Mouse (Mus musculus) erythroblast, embryonic 14.5 days (primary cell): ENCODE measurements around the gene Atp1a2. TPM values are rescaled to one million over a fixed set of nuclear protein-coding genes. Genes with fewer than 3 reads are reported as not detected.
A peak's percentile ranks its signal among the peaks of the same experiment; 100 is the strongest.

Source experiments
- H3K27me3 ChIP-seq: 2 replicates; pipeline ENCODE4 v1.6.1; 2012; ENCODE audit warnings: inconsistent platforms; ENCODE audit not compliant: control insufficient read depth
- H3K36me3 ChIP-seq: 2 replicates; pipeline ENCODE4 v1.6.1; 2012; ENCODE audit warnings: mild to moderate bottlenecking, inconsistent platforms; ENCODE audit not compliant: control insufficient read depth
- H3K4me1 ChIP-seq: 2 replicates; pipeline ENCODE4 v1.6.1; 2012; ENCODE audit warnings: inconsistent platforms; ENCODE audit not compliant: control insufficient read depth
- H3K4me3 ChIP-seq: replicated peaks from 2 replicates; pipeline ENCODE3; 2012; ENCODE audit warnings: moderate library complexity, mild to moderate bottlenecking, inconsistent platforms
- H3K9me3 ChIP-seq: 2 replicates; pipeline ENCODE4 v1.6.1; 2012; ENCODE audit warnings: low read length, inconsistent platforms, mixed read lengths; ENCODE audit not compliant: control insufficient read depth
- GATA1 ChIP-seq: IDR thresholded peaks from 2 replicates; pipeline ENCODE4 v1.6.1; 2012; ENCODE audit warnings: low read length, inconsistent platforms, mixed read lengths
- TAL1 ChIP-seq: IDR thresholded peaks from 3 replicates; pipeline ENCODE4 v1.6.1; 2012; ENCODE audit warnings: low read length, inconsistent platforms, mixed read lengths
- polyA plus RNA-seq: library from polyadenylated mRNA; stranded (reverse); fragments of >175 nt; gene quantifications from 2 replicates; pipeline ENCODE4 v1.2.3, GENCODE M21; 2012

The Atp1a2 gene
- polyA plus RNA-seq, 1 experiment, result not detected

DNA sequence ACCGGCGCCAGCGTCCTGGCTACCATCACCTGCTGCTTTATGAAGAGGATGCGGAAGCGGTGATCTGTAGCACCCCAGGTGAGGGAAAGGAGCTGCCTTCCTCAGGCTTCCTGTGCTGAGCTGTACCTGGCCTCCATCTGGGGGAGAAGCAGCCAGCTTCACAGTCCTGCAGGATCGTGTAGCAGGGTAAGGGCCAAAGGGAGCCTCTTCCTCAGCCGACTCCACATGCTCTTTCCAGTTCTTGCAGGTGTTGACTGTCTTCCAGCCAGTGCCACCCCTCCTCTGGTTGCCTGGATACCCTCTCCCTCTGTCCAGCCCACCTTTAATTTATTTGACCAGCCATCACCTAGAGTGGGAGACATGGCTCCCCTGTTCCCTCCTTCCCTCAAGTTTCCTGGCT lies 21.5 kb upstream of the Atp1a2 start:
- Histone ChIP-seq H3K36me3 (peaks cover 34% of the 10 kb centered on the region), H3K9me3 (no peaks in the 10 kb centered on the region), H3K27me3 (no peaks in the 10 kb centered on the region), H3K4me1 (peaks cover 9% of the 10 kb centered on the region; the same call in 1 of the 2 replicates), H3K4me3 (no peak overlapping the region)
- TF ChIP-seq GATA1 (no peak), TAL1 (no peak)

DNA sequence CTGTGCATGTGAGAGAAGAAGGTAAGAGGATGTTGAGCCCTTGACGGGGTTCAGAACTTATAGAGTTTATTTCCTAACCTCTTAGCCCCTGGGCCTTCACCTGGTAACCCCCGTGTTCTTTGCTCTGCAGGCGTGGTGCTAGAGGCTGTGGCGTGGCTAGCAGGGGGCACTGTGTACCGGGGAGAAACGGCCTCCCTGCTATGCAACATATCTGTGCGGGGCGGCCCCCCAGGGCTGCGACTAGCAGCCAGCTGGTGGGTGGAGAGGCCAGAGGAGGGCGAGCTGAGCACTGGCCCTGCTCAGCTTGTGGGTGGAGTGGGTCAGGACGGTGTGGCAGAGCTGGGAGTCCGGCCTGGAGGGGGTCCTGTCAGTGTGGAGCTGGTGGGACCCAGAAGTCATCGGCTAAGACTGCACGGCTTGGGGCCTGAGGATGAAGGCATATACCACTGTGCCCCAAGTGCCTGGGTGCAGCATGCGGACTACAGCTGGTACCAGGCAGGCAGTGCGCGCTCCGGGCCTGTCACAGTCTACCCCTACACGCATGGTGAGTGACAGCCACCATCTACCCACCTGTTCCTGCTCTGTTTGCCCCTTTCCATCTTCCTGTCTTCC lies 20.7 kb upstream of the Atp1a2 start:
- peaks cover 11% of the 10 kb centered on the region for H3K4me1 ChIP-seq
- H3K27me3 ChIP-seq, result no peaks in the 10 kb centered on the region
- no peaks in the 10 kb centered on the region for H3K9me3 ChIP-seq
- no peak overlapping the region for H3K4me3 ChIP-seq
- TF ChIP-seq GATA1 (no peak), TAL1 (no peak)
- H3K36me3 ChIP-seq, result peaks cover 34% of the 10 kb centered on the region

DNA sequence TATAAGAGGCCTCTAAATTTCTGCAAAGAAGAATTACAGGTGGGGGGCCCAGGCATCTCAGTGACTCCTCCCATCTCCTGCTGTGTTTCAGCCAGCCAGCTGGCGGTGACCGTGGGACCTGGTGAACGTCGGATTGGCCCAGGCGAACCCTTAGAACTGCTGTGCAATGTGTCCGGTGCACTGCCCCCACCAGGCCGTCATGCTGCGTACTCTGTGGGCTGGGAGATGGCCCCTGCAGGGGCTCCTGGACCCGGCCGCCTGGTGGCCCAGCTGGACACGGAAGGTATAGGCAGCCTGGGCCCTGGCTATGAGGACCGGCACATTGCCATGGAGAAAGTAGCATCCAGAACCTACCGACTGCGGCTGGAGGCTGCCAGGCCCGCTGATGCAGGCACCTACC lies 20.1 kb upstream of the Atp1a2 start:
- Histone ChIP-seq H3K4me3 (no peak overlapping the region), H3K4me1 (peaks cover 15% of the 10 kb centered on the region), H3K36me3 (peaks cover 34% of the 10 kb centered on the region), H3K27me3 (no peaks in the 10 kb centered on the region), H3K9me3 (no peaks in the 10 kb centered on the region)
- TF ChIP-seq GATA1 (no peak), TAL1 (no peak)

DNA sequence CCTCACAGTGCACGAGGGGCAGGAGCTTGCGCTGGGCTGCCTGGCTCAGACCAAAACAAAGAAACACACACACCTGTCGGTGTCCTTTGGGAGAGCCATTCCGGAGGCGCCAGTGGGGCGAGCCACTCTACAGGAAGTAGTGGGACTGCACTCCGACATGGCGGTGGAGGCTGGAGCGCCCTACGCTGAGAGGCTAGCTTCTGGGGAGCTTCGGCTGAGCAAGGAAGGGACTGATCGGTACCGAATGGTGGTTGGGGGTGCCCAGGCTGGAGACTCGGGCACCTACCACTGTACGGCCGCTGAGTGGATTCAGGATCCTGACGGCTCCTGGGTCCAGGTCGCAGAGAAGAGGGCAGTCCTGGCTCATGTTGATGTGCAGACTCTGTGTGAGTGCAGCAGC lies 19.6 kb upstream of the Atp1a2 start:
- Histone ChIP-seq H3K9me3 (no peaks in the 10 kb centered on the region), H3K36me3 (peaks cover 34% of the 10 kb centered on the region), H3K4me1 (peaks cover 20% of the 10 kb centered on the region), H3K27me3 (no peaks in the 10 kb centered on the region), H3K4me3 (no peak overlapping the region)
- TF ChIP-seq TAL1 (no peak), GATA1 (no peak)

DNA sequence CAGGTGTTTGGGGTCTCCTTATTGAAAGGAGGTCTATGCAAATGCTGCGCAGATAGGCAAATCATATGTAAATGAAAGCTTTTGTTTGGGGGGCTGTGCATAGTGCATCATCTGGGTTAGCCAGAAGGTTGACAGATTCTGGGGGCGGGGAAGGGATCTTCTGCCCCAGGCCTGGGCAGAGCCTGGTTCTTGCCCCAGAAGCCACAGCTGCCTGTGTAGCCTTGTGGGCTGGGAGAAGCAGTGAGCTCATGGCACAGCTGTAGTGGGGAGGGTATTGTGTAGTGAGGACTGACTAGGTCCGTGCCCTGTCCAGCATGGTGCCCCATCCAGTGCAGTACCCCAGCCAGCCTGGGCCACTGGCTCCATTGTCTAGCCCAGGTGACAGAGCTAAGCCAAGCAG lies 17.0 kb upstream of the Atp1a2 start:
- H3K36me3 ChIP-seq, result peaks cover 29% of the 10 kb centered on the region
- TF ChIP-seq TAL1 (no peak), GATA1 (no peak)
- no peaks in the 10 kb centered on the region for H3K27me3 ChIP-seq
- peaks cover 44% of the 10 kb centered on the region for H3K4me1 ChIP-seq
- no peak overlapping the region for H3K4me3 ChIP-seq
- H3K9me3 ChIP-seq, result no peaks in the 10 kb centered on the region

DNA sequence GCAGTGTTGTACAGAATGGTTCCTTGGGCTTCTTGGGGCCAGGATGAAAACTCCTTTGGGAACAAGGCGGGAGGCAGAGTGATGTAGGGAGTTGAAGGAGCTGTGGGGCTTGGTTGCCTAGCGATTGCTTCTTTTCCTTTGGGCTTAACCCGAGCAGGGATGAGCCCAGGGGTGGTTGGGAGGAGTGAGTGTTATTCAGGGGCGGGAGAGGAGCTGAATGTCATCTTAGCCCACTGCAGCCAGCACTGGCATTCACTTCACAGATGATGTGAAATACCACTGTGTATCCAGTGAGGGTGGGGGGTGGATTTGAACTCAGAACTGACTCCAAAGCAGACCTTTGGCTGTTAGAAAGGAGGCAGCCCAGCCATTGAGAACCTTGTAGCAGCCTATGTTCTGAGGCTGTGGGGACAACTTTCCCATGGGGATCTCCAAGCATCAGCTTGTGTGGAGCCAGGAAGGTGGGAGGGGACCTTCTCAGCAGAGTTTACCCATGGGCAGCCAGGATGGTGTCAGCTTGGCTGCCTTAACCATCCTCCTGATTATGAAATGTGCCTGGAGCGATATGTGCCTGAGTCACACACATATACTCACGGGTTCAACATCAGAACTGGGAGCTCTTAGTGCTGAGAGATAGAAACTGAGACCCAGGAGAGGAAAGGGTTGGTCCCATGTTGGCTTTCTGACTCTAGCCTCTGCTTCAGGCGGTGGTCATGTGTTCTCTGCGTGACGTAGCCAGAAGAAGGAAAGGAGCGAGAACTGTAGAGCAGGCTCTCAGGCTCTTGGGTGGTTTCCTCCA lies 15.9 kb upstream of the Atp1a2 start:
- no peaks in the 10 kb centered on the region for H3K27me3 ChIP-seq
- peak overlapping the region; percentile 82 for H3K4me3 ChIP-seq
- H3K36me3 ChIP-seq, result peaks cover 23% of the 10 kb centered on the region
- no peak for TF ChIP-seq TAL1
- TF ChIP-seq GATA1, result no peak
- H3K4me1 ChIP-seq, result peaks cover 51% of the 10 kb centered on the region
- H3K9me3 ChIP-seq, result no peaks in the 10 kb centered on the region

DNA sequence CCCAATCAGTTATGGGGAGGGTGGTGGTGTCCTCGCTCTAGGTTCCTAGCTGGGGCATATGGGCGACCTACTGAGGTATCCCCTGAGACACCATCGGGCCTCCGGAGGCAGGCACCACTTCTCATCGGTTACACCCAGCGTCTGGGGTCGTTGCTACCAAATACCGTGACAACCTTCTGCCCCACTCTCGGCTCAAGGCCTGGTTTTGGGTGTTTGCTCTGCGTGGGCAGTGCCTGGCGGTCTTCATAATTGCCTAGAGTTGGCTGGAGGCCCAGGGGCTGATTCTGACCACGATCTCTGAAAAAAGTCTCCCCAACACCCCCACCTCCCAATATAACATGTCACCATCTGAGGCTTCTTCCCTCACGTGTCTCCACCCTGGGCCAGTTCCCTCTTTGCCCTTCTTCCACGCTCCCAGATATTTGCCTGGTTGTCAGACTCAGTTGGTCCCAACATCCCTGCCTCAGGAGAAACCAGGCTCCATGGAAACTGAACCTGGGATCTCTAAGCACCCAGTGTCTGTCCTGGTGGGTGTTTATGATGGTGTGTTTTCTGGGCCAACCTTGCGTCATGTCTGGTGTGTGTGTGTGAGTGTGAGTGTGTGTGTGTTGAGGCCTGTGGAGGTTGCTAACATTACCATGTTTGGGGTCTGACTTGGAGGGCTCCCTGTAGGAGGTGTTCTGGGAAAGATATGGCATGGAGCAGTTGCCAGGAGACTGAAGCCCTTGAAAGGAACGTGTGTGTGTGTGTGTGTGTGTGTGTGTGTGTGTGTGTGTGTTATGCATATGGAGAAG lies 15.1 kb upstream of the Atp1a2 start:
- TF ChIP-seq GATA1 (no peak), TAL1 (no peak)
- Histone ChIP-seq H3K36me3 (peaks cover 14% of the 10 kb centered on the region), H3K27me3 (no peaks in the 10 kb centered on the region), H3K4me3 (peak overlapping the region; percentile 82), H3K9me3 (no peaks in the 10 kb centered on the region), H3K4me1 (peaks cover 51% of the 10 kb centered on the region)

DNA sequence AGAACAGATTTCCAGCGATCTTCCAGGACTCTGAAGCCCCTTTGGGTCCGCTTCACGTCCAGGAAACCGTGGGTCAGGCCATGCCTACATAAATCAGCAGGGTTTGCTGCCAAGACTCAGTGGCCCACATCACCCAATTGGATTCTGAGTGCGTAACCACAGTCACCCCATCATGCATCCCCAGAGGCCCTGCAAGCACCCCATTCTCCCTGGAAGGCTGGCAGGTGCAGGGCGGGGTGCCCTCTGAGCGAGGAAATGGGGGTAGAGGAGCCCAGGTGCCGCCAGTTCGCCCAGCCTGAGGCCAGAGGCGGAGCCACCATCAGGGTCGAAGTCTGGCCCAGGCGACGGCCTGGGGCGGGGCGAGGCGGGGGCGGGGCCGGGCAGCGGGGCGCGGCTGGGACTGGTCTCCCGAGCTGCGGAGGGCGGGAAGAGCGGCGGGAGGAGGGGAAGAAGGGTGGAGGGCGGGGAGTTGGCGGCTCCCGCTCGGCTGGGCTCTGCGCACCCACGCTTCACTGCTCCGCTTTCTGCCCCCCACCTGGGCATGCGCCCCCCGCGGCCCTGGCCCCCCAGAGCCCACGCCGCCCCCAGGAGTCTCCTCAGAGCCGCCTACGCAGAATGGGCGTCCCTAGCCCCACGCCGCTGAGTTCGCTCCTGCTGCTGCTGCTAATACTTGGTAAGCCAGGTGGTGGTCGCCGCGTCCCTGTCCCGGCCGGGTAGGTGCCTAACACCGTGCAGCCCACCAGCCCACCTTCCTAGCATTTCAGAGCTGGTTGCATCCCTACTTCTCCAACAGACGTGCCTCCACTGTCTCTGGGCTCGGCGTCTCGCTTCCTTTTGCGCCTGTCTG lies 14.3 kb upstream of the Atp1a2 start:
- peaks cover 51% of the 10 kb centered on the region for H3K4me1 ChIP-seq
- TF ChIP-seq TAL1, result no peak
- TF ChIP-seq GATA1, result no peak
- peaks cover 7% of the 10 kb centered on the region for H3K36me3 ChIP-seq
- no peaks in the 10 kb centered on the region for H3K27me3 ChIP-seq
- H3K9me3 ChIP-seq, result no peaks in the 10 kb centered on the region
- peak overlapping the region; percentile 82 for H3K4me3 ChIP-seq
